Mouse (Mus musculus) CH12.LX (cell line): ENCODE data around the gene Tpm1. TPM values are rescaled to one million over a fixed set of nuclear protein-coding genes. Genes with fewer than 3 reads are reported as not detected.

Experiments
- DNase-seq: peaks from one replicate; pipeline ENCODE4 v3.0.0-alpha.2; 2013; ENCODE audit errors: extremely low read depth
- H3K27ac ChIP-seq: 2 replicates; pipeline ENCODE4 v1.5.1; 2012; ENCODE audit warnings: low read depth, mild to moderate bottlenecking, control low read depth, moderate library complexity; ENCODE audit not compliant: insufficient read depth
- H3K27me3 ChIP-seq: replicated peaks from 2 replicates; pipeline ENCODE3; 2012; ENCODE audit warnings: inconsistent platforms
- H3K36me3 ChIP-seq, 2 experiments: replicated peaks in 1 of 2; 2 replicates each; pipeline versions ENCODE3 to v1.6.1; 2012; ENCODE audit warnings: inconsistent platforms in 1 of 2, low read length in 1 of 2, mild to moderate bottlenecking in 1 of 2, mixed read lengths in 1 of 2, moderate library complexity in 1 of 2; ENCODE audit not compliant: control insufficient read depth in 1 of 2, insufficient read depth in 1 of 2
- H3K4me1 ChIP-seq, 2 experiments: 2 replicates each; pipeline ENCODE4 v1.6.1; 2012; ENCODE audit warnings: inconsistent platforms in 1 of 2, moderate library complexity in 1 of 2; ENCODE audit not compliant: insufficient read depth in 2 of 2, control insufficient read depth in 1 of 2
- H3K4me2 ChIP-seq: 2 replicates; pipeline ENCODE4 v1.6.1; 2012; ENCODE audit warnings: low read depth, mild to moderate bottlenecking, control low read depth; ENCODE audit not compliant: poor library complexity, insufficient read depth, severe bottlenecking
- H3K4me3 ChIP-seq, 3 experiments: fragments of 150-350 bp in 1 of 3; sonication (generic) in 1 of 3; replicated peaks in 1 of 3; 2 replicates each; pipeline versions ENCODE3 to v1.5.1; 2011 to 2012; ENCODE audit warnings: low read depth in 2 of 3, low read length in 2 of 3, mild to moderate bottlenecking in 2 of 3, moderate library complexity in 2 of 3, control low read depth in 1 of 3, improper control_type of control experiment in 1 of 3, inconsistent platforms in 1 of 3, mixed read lengths in 1 of 3; ENCODE audit not compliant: poor library complexity in 1 of 3
- H3K79me2 ChIP-seq: replicated peaks from 2 replicates; pipeline ENCODE4 v1.6.1; 2012; ENCODE audit warnings: mild to moderate bottlenecking, moderate library complexity; ENCODE audit not compliant: control insufficient read depth, poor library complexity, insufficient read depth, severe bottlenecking; ENCODE audit errors: extremely low read depth
- H3K9ac ChIP-seq: 2 replicates; pipeline ENCODE4 v1.6.1; 2012; ENCODE audit warnings: low read depth, mild to moderate bottlenecking, control low read depth, moderate library complexity; ENCODE audit not compliant: insufficient read depth
- H3K9me3 ChIP-seq: replicated peaks from 2 replicates; pipeline ENCODE3; 2012; ENCODE audit warnings: low read length, inconsistent platforms, mixed read lengths
- CHD2 ChIP-seq: IDR thresholded peaks from 2 replicates; pipeline ENCODE4 v1.6.1; 2011; ENCODE audit warnings: low read length, improper control_type of control experiment
- CTCF ChIP-seq, 2 experiments: IDR thresholded peaks in 1 of 2; conservative IDR thresholded peaks in 1 of 2; 2 replicates each; pipeline ENCODE4 v1.5.1; 2011 to 2012; ENCODE audit warnings: low read depth in 2 of 2, low read length in 2 of 2, improper control_type of control experiment in 1 of 2, inconsistent platforms in 1 of 2, mild to moderate bottlenecking in 1 of 2, moderate library complexity in 1 of 2
- E2F4 ChIP-seq: IDR thresholded peaks from 2 replicates; pipeline ENCODE4 v1.6.1; 2011; ENCODE audit warnings: low read depth, low read length, improper control_type of control experiment; ENCODE audit not compliant: insufficient replicate concordance
- ELF1 ChIP-seq: IDR thresholded peaks from 2 replicates; pipeline ENCODE4 v1.6.1; 2014; ENCODE audit warnings: low read depth, mild to moderate bottlenecking, inconsistent platforms, low read length, improper control_type of control experiment
- JUN ChIP-seq: IDR thresholded peaks from 2 replicates; pipeline ENCODE4 v1.6.1; 2011; ENCODE audit warnings: low read depth, mild to moderate bottlenecking, low read length, improper control_type of control experiment, moderate library complexity; ENCODE audit not compliant: insufficient read depth
- KAT2A ChIP-seq: IDR thresholded peaks from 2 replicates; pipeline ENCODE4 v1.6.1; 2012; ENCODE audit warnings: low read length, improper control_type of control experiment, inconsistent platforms; ENCODE audit not compliant: insufficient replicate concordance
- MAZ ChIP-seq: IDR thresholded peaks from 2 replicates; pipeline ENCODE4 v1.6.1; 2012; ENCODE audit warnings: low read depth, mild to moderate bottlenecking, inconsistent platforms, low read length, improper control_type of control experiment, moderate library complexity
- MXI1 ChIP-seq: IDR thresholded peaks from 2 replicates; pipeline ENCODE4 v1.6.1; 2011; ENCODE audit warnings: mild to moderate bottlenecking, low read depth, low read length, improper control_type of control experiment
- NELFE ChIP-seq: IDR thresholded peaks from 2 replicates; pipeline ENCODE4 v1.6.1; 2011; ENCODE audit warnings: low read depth, low read length, improper control_type of control experiment
- POLR2AphosphoS2 ChIP-seq: IDR thresholded peaks from 2 replicates; pipeline ENCODE4 v1.6.1; 2011; ENCODE audit warnings: low read depth, low read length, improper control_type of control experiment
- TCF12 ChIP-seq: IDR thresholded peaks from 2 replicates; pipeline ENCODE4 v1.6.1; 2014; ENCODE audit warnings: low read depth, mild to moderate bottlenecking, inconsistent platforms, low read length, improper control_type of control experiment
- USF1 ChIP-seq: IDR thresholded peaks from 2 replicates; pipeline ENCODE4 v1.6.1; 2014; ENCODE audit warnings: low read depth, mild to moderate bottlenecking, inconsistent platforms, low read length, improper control_type of control experiment
- USF2 ChIP-seq: conservative IDR thresholded peaks from 2 replicates; pipeline ENCODE4 v1.6.1; 2011; ENCODE audit warnings: low read depth, low read length, improper control_type of control experiment
- ZKSCAN1 ChIP-seq: IDR thresholded peaks from 2 replicates; pipeline ENCODE4 v1.6.1; 2012; ENCODE audit warnings: low read depth, inconsistent platforms, low read length, improper control_type of control experiment, borderline replicate concordance
- dilution Hi-C: fragments of 300-500 bp; cut with MboI; formaldehyde crosslinking; loops from 2 replicates; pipeline ENCODE4 v1.14.3; 2020; ENCODE audit warnings: low sequenced_read_pairs; ENCODE audit not compliant: extremely low pct_unique_long_range_greater_than_20kb, extremely low pct_ligation_motif_present
- in situ Hi-C: fragments of 300-500 bp; cut with MboI; formaldehyde crosslinking; loops from 3 replicates; pipeline ENCODE4 v1.14.3; 2019; ENCODE audit warnings: low sequenced_read_pairs, low pct_ligation_motif_present, low pct_unique_long_range_greater_than_20kb, mixed read lengths
- polyA plus RNA-seq: library from polyadenylated mRNA; unstranded; fragments of >175 nt; gene quantifications from 2 replicates; pipeline ENCODE4 v1.2.1, GENCODE M21; 2012; ENCODE audit warnings: low read depth; ENCODE audit not compliant: insufficient read length
- total RNA-seq, 2 experiments: library from RNA; depleted of rRNA; stranded (reverse); fragments of 300-350 nt in 1 of 2; fragments of >200 nt in 1 of 2; gene quantifications; 2 replicates each; pipeline ENCODE4 v1.2.3; 2012 to 2014

Tpm1 gene
- total and polyA plus RNA-seq, 3 experiments: 34.6 to 178 (median 63.1) TPM

- no peak overlapping the region for H3K9ac ChIP-seq
- TF ChIP-seq MXI1: no peak
- no peak for TF ChIP-seq TCF12
- TF ChIP-seq KAT2A: no peak
- no peak for TF ChIP-seq USF2
- no peak for TF ChIP-seq CTCF (conservative IDR thresholded peaks at IDR 0.05 in 1 of 2, IDR thresholded peaks at IDR 0.05 in 1 of 2; ENCODE audit: low read depth in 2 of 2, low read length in 2 of 2)
- TF ChIP-seq ELF1: no peak
- no peaks in the 10 kb centered on the region for H3K4me1 ChIP-seq
- no peaks in the 10 kb centered on the region for H3K79me2 ChIP-seq
- dilution Hi-C loops (no loop called here), in situ Hi-C loops (no loop called here)
- H3K27ac ChIP-seq: no peak overlapping the region
- H3K4me2 ChIP-seq: no peak overlapping the region
- no peaks in the 10 kb centered on the region for H3K9me3 ChIP-seq
- no peaks in the 10 kb centered on the region for H3K36me3 ChIP-seq
- H3K4me3 ChIP-seq: no peak overlapping the region
- no peak for DNase-seq
- no peaks in the 10 kb centered on the region for H3K27me3 ChIP-seq
These were observed 42.4 kb upstream of the Tpm1 start for GRCm38 (mm10) chr9:67091598-67091997.

- Histone ChIP-seq H3K9ac (no peak overlapping the region), H3K4me3 (no peak overlapping the region), H3K36me3 (no peaks in the 10 kb centered on the region), H3K27ac (no peak overlapping the region), H3K27me3 (no peaks in the 10 kb centered on the region), H3K79me2 (no peaks in the 10 kb centered on the region), H3K4me1 (no peaks in the 10 kb centered on the region), H3K4me2 (no peak overlapping the region), H3K9me3 (no peaks in the 10 kb centered on the region)
- no peak for TF ChIP-seq E2F4
- no peak for TF ChIP-seq POLR2AphosphoS2
- no peak for TF ChIP-seq JUN
- no peak for TF ChIP-seq MAZ
- TF ChIP-seq NELFE: no peak
- no peak for TF ChIP-seq ZKSCAN1
- no peak for TF ChIP-seq USF1
- no peak for TF ChIP-seq CHD2
- no peak for DNase-seq
- in situ Hi-C loops: no loop called here
- dilution Hi-C loops: no loop called here
These were observed 41.9 kb upstream of the Tpm1 start for GRCm38 (mm10) chr9:67091151-67091550.

- DNase-seq: no peak
- in situ Hi-C loops: no loop called here
- no peak overlapping the region for H3K4me2 ChIP-seq
- no peaks in the 10 kb centered on the region for H3K9me3 ChIP-seq
- no peaks in the 10 kb centered on the region for H3K79me2 ChIP-seq
- H3K4me1 ChIP-seq: no peaks in the 10 kb centered on the region
- no peaks in the 10 kb centered on the region for H3K36me3 ChIP-seq
- TF ChIP-seq ZKSCAN1: no peak
- TF ChIP-seq USF2: no peak
- no peak overlapping the region for H3K27ac ChIP-seq
- no peak overlapping the region for H3K9ac ChIP-seq
- dilution Hi-C loops: no loop called here
- no peak overlapping the region for H3K4me3 ChIP-seq
- H3K27me3 ChIP-seq: no peaks in the 10 kb centered on the region
These were observed 41.4 kb upstream of the Tpm1 start for GRCm38 (mm10) chr9:67090633-67091045.
